Mouse (Mus musculus): ENCODE results near the gene Foxf2. TPM values are rescaled to one million over a fixed set of nuclear protein-coding genes. Genes with fewer than 3 reads are reported as not detected.

Gene Foxf2
- polyA plus RNA-seq, 1 experiment from 2014 or later: 5.2 TPM

Small RNA genes lying within 50 kb of the gene (microRNA-seq; reads per million reads assigned to microRNA genes)
- not detected for gene Gm27516

Other genes starting within 250 kb of the Foxf2 start
- gene Foxq1, start 69.7 kb upstream of the Foxf2 start, polyA plus RNA-seq (2014; fragmentation: Nextera tagmentation; extraction: Ambion mirVana): 1.7 and 1.9 TPM in 2 replicates
- gene A530084C06Rik, start 66.5 kb upstream of the Foxf2 start, polyA plus RNA-seq (2014; fragmentation: Nextera tagmentation; extraction: Ambion mirVana): not detected in 2 replicates
- gene Foxc1, start 180.8 kb downstream of the Foxf2 start, polyA plus RNA-seq (2014; fragmentation: Nextera tagmentation; extraction: Ambion mirVana): 7.4 and 8.1 TPM in 2 replicates